Mouse (Mus musculus) Patski (cell line): ENCODE measurements at regions not wholly inside any gene's neighbourhood (a gene's known extent, or its start where the extent isn't known, plus 50 kb on each side); places are given as distances from the start of the nearest gene placed in this dataset.
"Not testable (repeated sequence)": the region's sequence is repeated elsewhere in the genome, so short reads cannot be mapped to it uniquely, and the experiment has no call there.

ENCODE experiments used
- ATAC-seq: fragments of 100-300 bp; one replicate; pipeline ENCODE4 v1.8.0; 2021
- CTCF ChIA-PET: fragments of 350-600 bp; sonication (Branson Sonifier 250); formaldehyde crosslinking; loops from one replicate; lab custom pipeline; 2022; ENCODE audit warnings: inconsistent platforms; lab: Charles Lee
- POLR2A ChIA-PET: fragments of 350-600 bp; sonication (Branson Sonifier 250); formaldehyde crosslinking; loops from one replicate; lab custom pipeline; 2022; ENCODE audit warnings: antibody characterized with exemption, inconsistent platforms; lab: Charles Lee
- DNase-seq: peaks from one replicate; pipeline ENCODE4 v3.0.0-alpha.2; 2011; ENCODE audit warnings: low read depth, low spot score
- H3K27me3 ChIP-seq: fragments of 371-371 bp; one replicate; pipeline ENCODE4 v1.5.1; 2021
- CTCF ChIP-seq: fragments of 100-300 bp; IDR thresholded peaks from one replicate; pipeline ENCODE4 v1.5.1; 2021
- in situ Hi-C: fragments of 300-500 bp; cut with MboI; formaldehyde crosslinking; loops from 3 replicates; pipeline ENCODE4 v1.11.1; 2018; ENCODE audit warnings: low pct_unique_long_range_greater_than_20kb, mixed read lengths

GRCm38 (mm10) chr7:64032921-64033354 lies 94.2 kb upstream of the Klf13 start:
- no peak for TF ChIP-seq CTCF
- DNase-seq (no peak), ATAC-seq (no peak)
- ChIA-PET POLR2A (no interaction called here), CTCF (interaction anchor here (1.5 kb wide), 1 partner anchor 31 kb away, joined by 3 read pairs; no protein-coding TSS in a partner anchor)
- no peaks in the 10 kb centered on the region for H3K27me3 ChIP-seq
- in situ Hi-C loops, result no loop called here

GRCm38 (mm10) chr7:64030650-64031049 lies 91.9 kb upstream of the Klf13 start:
- DNase-seq, result no peak
- ATAC-seq, result no peak
- ChIA-PET POLR2A (no interaction called here), CTCF (no interaction called here)
- H3K27me3 ChIP-seq, result no peaks in the 10 kb centered on the region
- no peak for TF ChIP-seq CTCF
- in situ Hi-C loops, result no loop called here

- no peaks in the 10 kb centered on the region for H3K27me3 ChIP-seq
- TF ChIP-seq CTCF, result no peak
- in situ Hi-C loops, result no loop called here
- DNase-seq (no peak), ATAC-seq (no peak)
- ChIA-PET POLR2A (no interaction called here), CTCF (no interaction called here)
These were observed 88.4 kb upstream of the Klf13 start for GRCm38 (mm10) chr7:64027100-64027499.

GRCm38 (mm10) chr7:64025155-64025554 lies 86.4 kb upstream of the Klf13 start:
- ATAC-seq (no peak), DNase-seq (no peak)
- POLR2A ChIA-PET, result no interaction called here
- H3K27me3 ChIP-seq, result no peaks in the 10 kb centered on the region
- no peak for TF ChIP-seq CTCF
- CTCF ChIA-PET, result no interaction called here
- in situ Hi-C loops, result no loop called here

- in situ Hi-C loops, result no loop called here
- POLR2A ChIA-PET, result no interaction called here
- no peak for TF ChIP-seq CTCF
- CTCF ChIA-PET, result no interaction called here
- DNase-seq (no peak), ATAC-seq (no peak)
- H3K27me3 ChIP-seq, result no peaks in the 10 kb centered on the region
These were observed 85.5 kb upstream of the Klf13 start for GRCm38 (mm10) chr7:64024253-64024652.

- ChIA-PET POLR2A (no interaction called here), CTCF (no interaction called here)
- ATAC-seq, result no peak
- no peaks in the 10 kb centered on the region for H3K27me3 ChIP-seq
- in situ Hi-C loops, result no loop called here
- no peak for TF ChIP-seq CTCF
- DNase-seq, result no peak
These were observed 84.2 kb upstream of the Klf13 start for GRCm38 (mm10) chr7:64022711-64023468.

GRCm38 (mm10) chr7:64021241-64022108 lies 82.8 kb upstream of the Klf13 start:
- CTCF ChIA-PET, result no interaction called here
- TF ChIP-seq CTCF, result no peak
- POLR2A ChIA-PET, result no interaction called here
- ATAC-seq (no peak), DNase-seq (no peak)
- no peaks in the 10 kb centered on the region for H3K27me3 ChIP-seq
- in situ Hi-C loops, result no loop called here

GRCm38 (mm10) chr7:64018107-64018506 lies 79.4 kb upstream of the Klf13 start:
- ATAC-seq, result no peak
- POLR2A ChIA-PET, result no interaction called here

GRCm38 (mm10) chr7:64016874-64017273 lies 78.2 kb upstream of the Klf13 start:
- H3K27me3 ChIP-seq, result no peaks in the 10 kb centered on the region
- TF ChIP-seq CTCF, result no peak
- no peak for ATAC-seq
- no peak for DNase-seq
- ChIA-PET POLR2A (no interaction called here), CTCF (interaction anchor here (1.2 kb wide), 1 partner anchor 9 kb away, joined by 3 read pairs; no protein-coding TSS in a partner anchor)
- in situ Hi-C loops, result no loop called here

More at GRCm38 (mm10) chr7:64018107-64018506, 79.4 kb upstream of the Klf13 start:
- H3K27me3 ChIP-seq, result no peaks in the 10 kb centered on the region
- in situ Hi-C loops, result no loop called here
- no peak for TF ChIP-seq CTCF
- DNase-seq, result no peak
- CTCF ChIA-PET, result interaction anchor here (1.2 kb wide), 1 partner anchor 10 kb away, joined by 3 read pairs; no protein-coding TSS in a partner anchor

- CTCF ChIA-PET, ATAC-seq, POLR2A ChIA-PET, DNase-seq, in situ Hi-C loops, H3K27me3 ChIP-seq: not testable (repeated sequence)
These were observed 76.4 kb upstream of the Klf13 start for GRCm38 (mm10) chr7:64015136-64015535.

- in situ Hi-C loops, result no loop called here
- POLR2A ChIA-PET, result interaction anchor here (0.9 kb wide), 1 partner anchor 51 kb away, joined by 3 read pairs; no protein-coding TSS in a partner anchor
- CTCF ChIA-PET, result interaction anchor here (1.0 kb wide), 1 partner anchor 36 kb away, joined by 3 read pairs; no protein-coding TSS in a partner anchor
- no peaks in the 10 kb centered on the region for H3K27me3 ChIP-seq
- no peak for ATAC-seq
- DNase-seq, result no peak
- TF ChIP-seq CTCF, result no peak
These were observed 75.5 kb upstream of the Klf13 start for GRCm38 (mm10) chr7:64014227-64014626.
